Mouse (Mus musculus) liver, embryonic 14.5 days (tissue): Measurements from ENCODE around the gene Krt8. TPM values are rescaled to one million over a fixed set of nuclear protein-coding genes. Genes with fewer than 3 reads are reported as not detected.

Experiments
- ATAC-seq: fragments of 200-750 bp; cut with Nextera tagmentation; 2 replicates; pipeline ENCODE4 v1.8.0; 2017; ENCODE audit warnings: moderate number of reproducible peaks, mild to moderate bottlenecking, moderate library complexity; ENCODE audit not compliant: insufficient read depth
- DNase-seq, 3 experiments: peaks; one replicate each; pipeline ENCODE4 v3.0.0-alpha.2; 2012 to 2013; ENCODE audit warnings: low read depth in 3 of 3, low spot score in 3 of 3
- H3K27ac ChIP-seq: fragments of 300-500 bp; sonication (generic); 2 replicates; pipeline ENCODE4 v1.5.1; 2014; ENCODE audit warnings: moderate library complexity, mild to moderate bottlenecking, control low read depth, inconsistent platforms
- H3K27me3 ChIP-seq: fragments of 300-500 bp; sonication (generic); 2 replicates; pipeline ENCODE4 v1.6.1; 2014; ENCODE audit warnings: mild to moderate bottlenecking, low read length, moderate library complexity; ENCODE audit not compliant: control insufficient read depth, insufficient read depth
- H3K36me3 ChIP-seq: fragments of 300-500 bp; sonication (generic); replicated peaks from 2 replicates; pipeline ENCODE4 v1.6.1; 2014; ENCODE audit warnings: low read depth; ENCODE audit not compliant: control insufficient read depth, insufficient read depth
- H3K4me1 ChIP-seq, 2 experiments: fragments of 200-500 bp in 1 of 2; fragments of 300-500 bp in 1 of 2; sonication (generic) in 1 of 2; replicated peaks; 2 replicates each; pipeline ENCODE4 v1.6.1; 2012 to 2014; ENCODE audit warnings: antibody characterized with exemption in 1 of 2, inconsistent platforms in 1 of 2, low read length in 1 of 2; ENCODE audit not compliant: control insufficient read depth in 2 of 2, insufficient read depth in 2 of 2
- H3K4me2 ChIP-seq: fragments of 300-500 bp; sonication (generic); 2 replicates; pipeline ENCODE4 v1.6.1; 2014; ENCODE audit warnings: low read depth, mild to moderate bottlenecking, control low read depth, moderate library complexity
- H3K4me3 ChIP-seq, 2 experiments: fragments of 200-500 bp in 1 of 2; fragments of 300-500 bp in 1 of 2; sonication (generic) in 1 of 2; 2 replicates each; pipeline ENCODE4 v1.5.1; 2012 to 2014; ENCODE audit warnings: low read depth in 2 of 2, low read length in 2 of 2, mild to moderate bottlenecking in 2 of 2, control low read depth in 1 of 2, inconsistent platforms in 1 of 2, moderate library complexity in 1 of 2; ENCODE audit not compliant: insufficient read depth in 1 of 2
- H3K9ac ChIP-seq: fragments of 300-500 bp; sonication (generic); replicated peaks from 2 replicates; pipeline ENCODE4 v1.6.1; 2014; ENCODE audit warnings: mild to moderate bottlenecking, control low read depth, moderate library complexity
- H3K9me3 ChIP-seq: fragments of 300-500 bp; sonication (generic); 2 replicates; pipeline ENCODE4 v1.6.1; 2016; ENCODE audit warnings: low read length, mixed read lengths; ENCODE audit not compliant: control insufficient read depth
- CTCF ChIP-seq: IDR thresholded peaks from 2 replicates; pipeline ENCODE4 v1.5.1; 2016; ENCODE audit warnings: antibody characterized with exemption, low read depth, control low read depth
- EP300 ChIP-seq: IDR thresholded peaks from 2 replicates; pipeline ENCODE4 v1.6.1; 2016; ENCODE audit warnings: antibody characterized with exemption, low read depth
- WGBS: fragments of 180-500 bp; shearing (Covaris S2); extraction: QIAGEN DNeasy Blood & Tissue Kit; methylation state at CpG from one replicate; pipeline ENCODE4 v1.1.7; 2014; ENCODE audit not compliant: insufficient replicate concordance; 5-methylcytosine and 5-hydroxymethylcytosine counted together
- polyA plus RNA-seq, 2 experiments: library from polyadenylated mRNA; depleted of rRNA in 1 of 2; stranded (reverse) in 1 of 2; unstranded in 1 of 2; fragments of >200 nt; fragmentation: Nextera tagmentation in 1 of 2; extraction: Ambion mirVana in 1 of 2; gene quantifications; 2 replicates each; pipeline versions ENCODE4 v1.2.1 to v1.2.3; 2012 to 2014

The Krt8 gene
- polyA plus RNA-seq, 2 experiments, result 40.5 to 98.1 TPM

DNA sequence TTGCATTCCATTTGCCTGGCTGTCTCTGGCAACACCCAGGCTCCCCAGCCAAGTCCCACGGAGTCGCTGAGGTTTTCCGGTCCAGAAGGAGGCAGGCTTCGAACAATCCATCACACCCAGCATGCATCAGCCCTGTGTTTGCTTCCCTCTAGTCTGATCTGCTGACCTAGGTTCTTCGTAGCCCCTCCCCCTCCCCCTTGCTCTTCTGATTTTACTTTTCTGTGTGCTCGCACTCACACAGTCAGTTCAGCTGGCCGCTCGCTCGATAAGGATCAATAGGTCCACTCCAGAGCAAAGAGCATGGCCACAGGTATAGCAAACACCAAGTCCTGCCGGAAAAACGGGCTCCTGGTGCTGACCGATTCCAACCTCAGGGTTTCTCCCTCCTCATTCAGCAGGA lies 22.1 kb upstream of the Krt8 start:
- WGBS, result 10% methylated on average over 12 of the region's 12 CpGs
- peak overlapping the region; percentile 37; the same call in 1 of the 2 replicates for H3K27ac ChIP-seq
- peak; percentile 57 for ATAC-seq

DNA sequence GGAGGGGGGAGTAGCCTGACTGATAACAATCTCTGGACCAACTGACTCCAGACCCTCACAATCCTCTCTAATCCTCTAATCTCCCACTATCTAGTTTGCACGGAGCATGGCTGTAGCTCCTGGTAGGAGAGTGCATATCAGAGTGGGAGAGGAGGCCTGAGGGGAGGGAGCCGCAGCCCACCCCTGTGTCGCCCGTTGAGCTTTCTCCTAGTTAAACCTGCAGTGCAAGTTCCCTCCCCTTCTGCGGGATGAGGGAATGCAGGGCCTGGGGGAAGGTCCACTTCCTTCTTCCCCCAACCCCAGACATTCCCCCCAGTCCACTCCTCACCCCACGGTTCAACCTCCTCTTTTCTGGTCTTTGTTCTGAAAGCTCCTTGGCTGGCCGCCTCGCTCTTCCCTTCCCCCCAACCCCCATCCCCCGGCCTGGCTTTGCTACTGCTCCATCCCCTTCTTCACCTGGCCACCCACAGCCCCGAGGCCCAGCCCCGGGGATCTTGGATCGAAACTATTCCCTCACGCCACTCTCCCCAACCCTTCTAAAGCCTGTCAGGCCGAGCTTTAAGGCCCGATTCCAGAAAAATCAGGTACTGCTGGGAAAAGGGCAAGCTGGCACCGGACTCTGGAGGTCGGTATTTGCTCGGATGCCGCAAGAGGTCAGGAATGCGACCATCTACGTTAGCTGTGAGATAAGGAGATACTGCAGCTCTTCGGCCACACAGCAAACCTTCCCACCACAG lies 21.0 kb upstream of the Krt8 start:
- Histone ChIP-seq H3K4me3 (peak overlapping the region in 1 of 2 experiments; percentile 6; a peak in 2 of 4 replicates), H3K36me3 (no peaks in the 10 kb centered on the region), H3K9me3 (no peaks in the 10 kb centered on the region), H3K27ac (no peak overlapping the region; the same call in 1 of the 2 replicates), H3K27me3 (peaks cover 17% of the 10 kb centered on the region), H3K4me2 (peak overlapping the region; percentile 39), H3K4me1 (peaks cover 0 to 13% of the 10 kb centered on the region in 2 experiments; a peak in 2 of 4 replicates), H3K9ac (no peak overlapping the region; the same call in 1 of the 2 replicates)
- TF ChIP-seq CTCF, result no peak
- TF ChIP-seq EP300, result no peak
- 5% methylated on average over 22 of the region's 22 CpGs for WGBS
- DNase-seq (no peak), ATAC-seq (no peak; the same call in 1 of the 2 replicates)

More for the DNA sequence above, 22.1 kb upstream of the Krt8 start:
- peaks cover 0 to 13% of the 10 kb centered on the region in 2 experiments; a peak in 2 of 4 replicates for H3K4me1 ChIP-seq
- no peaks in the 10 kb centered on the region for H3K36me3 ChIP-seq
- peak overlapping the region; percentile 18; the same call in 1 of the 2 replicates for H3K4me2 ChIP-seq
- H3K9me3 ChIP-seq, result no peaks in the 10 kb centered on the region
- no peak for TF ChIP-seq CTCF
- TF ChIP-seq EP300, result no peak
- peaks cover 17% of the 10 kb centered on the region for H3K27me3 ChIP-seq
- DNase-seq, result peak in 1 of 3 experiments; percentile 38
- H3K4me3 ChIP-seq, result no peak overlapping the region
- no peak overlapping the region for H3K9ac ChIP-seq

DNA sequence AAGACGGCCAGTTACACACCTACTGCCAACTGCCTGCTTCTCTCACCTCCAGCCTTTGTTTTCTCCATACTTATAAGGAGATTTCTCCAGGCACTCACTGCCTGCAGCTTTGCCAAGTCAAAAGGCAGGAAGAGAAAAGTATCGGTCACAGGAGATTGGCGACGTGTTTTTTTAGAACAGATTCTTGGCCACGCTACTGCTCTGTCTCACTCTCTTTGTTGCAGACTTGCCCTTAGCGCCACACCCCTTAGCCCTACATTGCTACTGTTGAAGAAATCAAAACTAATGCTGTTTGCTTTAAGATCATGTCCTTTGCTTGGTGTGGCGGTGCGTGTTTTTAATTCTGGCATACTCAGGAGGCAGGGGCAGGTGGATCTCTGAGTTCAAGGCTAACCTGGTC lies 19.6 kb upstream of the Krt8 start:
- 59% methylated on average over 8 of the region's 8 CpGs for WGBS
- Histone ChIP-seq H3K9me3 (no peaks in the 10 kb centered on the region), H3K4me3 (no peak overlapping the region), H3K4me2 (no peak overlapping the region), H3K9ac (no peak overlapping the region), H3K36me3 (no peaks in the 10 kb centered on the region), H3K27me3 (peaks cover 17% of the 10 kb centered on the region), H3K27ac (no peak overlapping the region), H3K4me1 (peaks cover 0 to 13% of the 10 kb centered on the region in 2 experiments; a peak in 2 of 4 replicates)
- DNase-seq, result no peak
- no peak for TF ChIP-seq CTCF
- TF ChIP-seq EP300, result no peak
- ATAC-seq, result no peak

DNA sequence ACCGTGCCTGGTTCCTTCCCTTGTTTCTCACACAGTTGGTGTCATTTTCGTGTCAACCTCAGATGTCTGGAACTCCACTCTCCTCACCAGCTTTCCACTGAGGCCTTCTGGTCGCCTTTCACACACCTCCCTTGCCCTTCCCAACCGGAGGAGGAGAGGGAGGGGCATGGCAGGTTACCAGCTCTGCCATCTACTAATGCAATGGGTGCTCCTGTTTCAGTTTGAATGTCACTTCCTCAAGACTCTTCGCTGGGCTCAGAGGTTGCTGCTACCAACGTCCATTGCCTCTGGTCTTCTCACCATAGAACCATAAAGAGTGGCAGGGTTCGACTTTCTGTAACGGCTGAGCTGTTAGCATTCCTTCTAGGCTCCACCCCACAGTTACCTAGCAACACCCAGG lies 18.2 kb upstream of the Krt8 start:
- WGBS, result 40% methylated on average over 8 of the region's 8 CpGs

DNA sequence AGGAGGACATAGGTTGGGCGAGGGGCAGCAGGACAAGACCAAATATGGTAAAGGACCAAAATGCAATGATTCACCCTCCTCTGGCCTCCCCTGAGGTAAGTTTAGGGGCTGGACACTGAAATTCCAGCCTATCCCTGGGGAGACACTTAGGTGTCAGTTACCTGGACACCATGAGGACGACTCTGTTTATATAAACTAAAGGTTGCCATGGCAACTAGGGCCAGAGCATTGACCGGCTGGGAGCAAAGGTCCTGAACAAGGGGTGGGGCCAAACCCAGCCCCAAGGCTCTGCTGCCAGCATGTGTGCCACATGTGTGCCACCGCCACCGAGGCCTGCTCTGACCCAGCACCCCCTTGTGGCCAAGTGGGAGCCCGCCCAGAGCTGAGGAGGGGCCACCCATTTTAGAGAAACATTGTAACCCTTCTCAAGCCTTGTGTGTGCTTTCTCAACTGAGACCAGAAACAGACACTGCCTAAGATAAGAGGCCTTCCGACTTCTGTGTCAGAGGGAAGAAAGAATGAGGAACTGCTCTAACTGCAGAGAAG lies 13.7 kb upstream of the Krt8 start:
- H3K9ac ChIP-seq, result no peak overlapping the region
- H3K4me2 ChIP-seq, result no peak overlapping the region
- H3K9me3 ChIP-seq, result no peaks in the 10 kb centered on the region
- peak; percentile 62; the same call in 1 of the 2 replicates for ATAC-seq
- H3K4me1 ChIP-seq, result peaks cover 0 to 6% of the 10 kb centered on the region in 2 experiments; a peak in 2 of 4 replicates
- DNase-seq, result peak in 1 of 3 experiments; percentile 31
- no peak overlapping the region for H3K4me3 ChIP-seq
- no peaks in the 10 kb centered on the region for H3K36me3 ChIP-seq
- no peak for TF ChIP-seq EP300
- peak; percentile 75 for TF ChIP-seq CTCF
- H3K27me3 ChIP-seq, result no peaks in the 10 kb centered on the region
- WGBS, result 10% methylated on average over 7 of the region's 7 CpGs
- H3K27ac ChIP-seq, result 0 out of 2 replicates have a peak overlapping the region, but pooled peaks have one; percentile 10

More for the DNA sequence above, 18.2 kb upstream of the Krt8 start:
- peaks cover 17% of the 10 kb centered on the region for H3K27me3 ChIP-seq
- peaks cover 0 to 13% of the 10 kb centered on the region in 2 experiments; a peak in 2 of 4 replicates for H3K4me1 ChIP-seq
- no peak overlapping the region for H3K27ac ChIP-seq
- DNase-seq (no peak), ATAC-seq (no peak)
- H3K4me3 ChIP-seq, result no peak overlapping the region
- no peak overlapping the region for H3K9ac ChIP-seq
- no peaks in the 10 kb centered on the region for H3K36me3 ChIP-seq
- H3K9me3 ChIP-seq, result no peaks in the 10 kb centered on the region
- H3K4me2 ChIP-seq, result no peak overlapping the region
- TF ChIP-seq EP300 (no peak), CTCF (no peak)
